Mouse (Mus musculus): ENCODE measurements around the gene Fignl1.

DNA sequence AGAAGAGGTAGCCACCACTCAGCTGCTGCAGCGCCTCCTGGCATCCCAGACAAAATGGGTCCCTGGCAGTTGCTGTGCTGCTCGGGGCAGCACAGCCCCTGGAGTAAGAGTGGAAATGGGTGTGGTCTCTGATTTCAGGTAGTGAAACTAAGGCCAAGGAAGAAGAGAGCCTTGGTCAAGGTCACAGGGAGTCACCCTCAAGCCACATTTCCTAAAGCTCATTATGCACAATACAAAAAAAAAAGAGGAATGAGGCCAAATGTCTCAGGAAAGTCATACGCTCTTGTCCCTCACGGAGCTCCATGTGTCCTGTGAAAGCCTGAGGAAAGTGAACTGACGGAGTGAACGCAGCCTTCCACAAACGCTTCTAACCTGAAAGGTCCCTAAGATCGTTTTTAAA, 27.0 kb downstream of the Fignl1 start:
- TF ChIP-seq POLR2A (IDR thresholded peaks at IDR 0.05; ENCODE audit: borderline replicate concordance, low read depth, low read length): no peak
- no peak for TF ChIP-seq CTCF (IDR thresholded peaks at IDR 0.05; ENCODE audit: low read depth, low read length)

All from bone marrow macrophage, adult 2 months (primary cell).